Mouse (Mus musculus) kidney, embryonic 15.5 days (tissue): ENCODE measurements around the gene Crtc3. TPM values are rescaled to one million over a fixed set of nuclear protein-coding genes. Genes with fewer than 3 reads are reported as not detected.

Source experiments
- ATAC-seq: fragments of 200-750 bp; cut with Nextera tagmentation; replicated peaks from 2 replicates; pipeline ENCODE4 v1.8.0; 2017; ENCODE audit warnings: moderate TSS enrichment; ENCODE audit not compliant: low FRiP score
- H3K27ac ChIP-seq: fragments of 300-500 bp; sonication (generic); 2 replicates; pipeline ENCODE4 v1.5.1; 2015; ENCODE audit warnings: mild to moderate bottlenecking, inconsistent platforms
- H3K27me3 ChIP-seq: fragments of 300-500 bp; sonication (generic); 2 replicates; pipeline ENCODE4 v1.6.1; 2015; ENCODE audit warnings: inconsistent platforms
- H3K36me3 ChIP-seq: fragments of 300-500 bp; sonication (generic); 2 replicates; pipeline ENCODE4 v1.6.1; 2015; ENCODE audit warnings: inconsistent platforms
- H3K4me1 ChIP-seq: fragments of 300-500 bp; sonication (generic); 2 replicates; pipeline ENCODE4 v1.6.1; 2015; ENCODE audit warnings: inconsistent platforms
- H3K4me2 ChIP-seq: fragments of 300-500 bp; sonication (generic); 2 replicates; pipeline ENCODE4 v1.6.1; 2015; ENCODE audit warnings: moderate library complexity, mild to moderate bottlenecking, inconsistent platforms
- H3K4me3 ChIP-seq: fragments of 300-500 bp; sonication (generic); replicated peaks from 2 replicates; pipeline ENCODE4 v1.5.1; 2015; ENCODE audit warnings: mild to moderate bottlenecking, inconsistent platforms
- H3K9ac ChIP-seq: fragments of 300-500 bp; sonication (generic); 2 replicates; pipeline ENCODE4 v1.6.1; 2015; ENCODE audit warnings: mild to moderate bottlenecking, inconsistent platforms
- H3K9me3 ChIP-seq: fragments of 300-500 bp; sonication (generic); replicated peaks from 2 replicates; pipeline ENCODE4 v1.6.1; 2016; ENCODE audit warnings: inconsistent platforms
- WGBS: fragments of 180-500 bp; shearing (Covaris S2); methylation state at CpG from one replicate; pipeline ENCODE4 v1.1.7; 2015; ENCODE audit warnings: mixed read lengths; 5-methylcytosine and 5-hydroxymethylcytosine counted together
- polyA plus RNA-seq: library from polyadenylated mRNA; unstranded; fragments of >200 nt; fragmentation: Nextera tagmentation; extraction: Ambion mirVana; gene quantifications from 2 replicates; pipeline ENCODE4 v1.2.1, GENCODE M21; 2015

Gene Crtc3
- 20.6 and 21.9 TPM in 2 replicates for polyA plus RNA-seq

GRCm38 (mm10) chr7:80688556-80689220 is at the start of gene Crtc3:
Gene Crtc3, minus strand, starts transcription at chr7:80688877.
- peak; percentile 86 for ATAC-seq
- H3K9me3 ChIP-seq, result no peaks in the 10 kb centered on the region
- WGBS, result under 1% methylated on average over 71 of the region's 83 CpGs
- H3K27me3 ChIP-seq, result no peaks in the 10 kb centered on the region
- H3K4me3 ChIP-seq, result peak within 1 kb of the TSS; percentile 86
- H3K4me1 ChIP-seq, result peaks cover 24% of the 10 kb centered on the region
- no peaks in the 10 kb centered on the region for H3K36me3 ChIP-seq
- H3K27ac ChIP-seq, result peak within 1 kb of the TSS; percentile 97
- H3K4me2 ChIP-seq, result peak within 1 kb of the TSS; percentile 83
- H3K9ac ChIP-seq, result peak within 1 kb of the TSS; percentile 80

- Histone ChIP-seq H3K27me3 (no peaks in the 10 kb centered on the region), H3K27ac (no peak overlapping the region), H3K9ac (no peak overlapping the region), H3K4me2 (no peak overlapping the region), H3K36me3 (peaks cover 96% of the 10 kb centered on the region), H3K4me3 (no peak overlapping the region), H3K4me1 (0 out of 2 replicates have a peak, but pooled peaks cover 4% of the 10 kb centered on the region), H3K9me3 (no peaks in the 10 kb centered on the region)
- no peak for ATAC-seq
- WGBS, result 82% methylated on average over 10 of the region's 10 CpGs
Observed at GRCm38 (mm10) chr7:80736199-80736598, 47.5 kb upstream of the Crtc3 start.

- no peaks in the 10 kb centered on the region for H3K9me3 ChIP-seq
- H3K4me3 ChIP-seq, result no peak overlapping the region
- 0 out of 2 replicates have a peak, but pooled peaks cover 3% of the 10 kb centered on the region for H3K4me1 ChIP-seq
- H3K9ac ChIP-seq, result no peak overlapping the region
- WGBS, result 71% methylated on average over 11 of the region's 11 CpGs
- no peak overlapping the region for H3K4me2 ChIP-seq
- H3K36me3 ChIP-seq, result peaks cover 95% of the 10 kb centered on the region
- ATAC-seq, result no peak
- no peak overlapping the region for H3K27ac ChIP-seq
- H3K27me3 ChIP-seq, result no peaks in the 10 kb centered on the region
Observed at GRCm38 (mm10) chr7:80732986-80733385, 44.3 kb upstream of the Crtc3 start.

- H3K4me1 ChIP-seq, result 0 out of 2 replicates have a peak, but pooled peaks cover 3% of the 10 kb centered on the region
- 30% methylated on average over 8 of the region's 8 CpGs for WGBS
Observed at GRCm38 (mm10) chr7:80729662-80730061, 41.0 kb upstream of the Crtc3 start.

GRCm38 (mm10) chr7:80721041-80721440 is 32.4 kb upstream of the Crtc3 start:
- Histone ChIP-seq H3K9ac (no peak overlapping the region), H3K27ac (no peak overlapping the region), H3K27me3 (no peaks in the 10 kb centered on the region), H3K4me2 (no peak overlapping the region), H3K4me3 (no peak overlapping the region), H3K9me3 (no peaks in the 10 kb centered on the region), H3K36me3 (peaks cover 97% of the 10 kb centered on the region), H3K4me1 (no peaks in the 10 kb centered on the region)
- no peak for ATAC-seq
- 47% methylated on average over 9 of the region's 9 CpGs for WGBS

More at GRCm38 (mm10) chr7:80729662-80730061, 41.0 kb upstream of the Crtc3 start:
- H3K36me3 ChIP-seq, result peaks cover 97% of the 10 kb centered on the region
- H3K4me3 ChIP-seq, result no peak overlapping the region
- H3K4me2 ChIP-seq, result no peak overlapping the region
- no peaks in the 10 kb centered on the region for H3K9me3 ChIP-seq
- H3K9ac ChIP-seq, result no peak overlapping the region
- no peak; the same call in 1 of the 2 replicates for ATAC-seq
- H3K27ac ChIP-seq, result no peak overlapping the region
- H3K27me3 ChIP-seq, result no peaks in the 10 kb centered on the region

GRCm38 (mm10) chr7:80719582-80719981 is 30.9 kb upstream of the Crtc3 start:
- no peak overlapping the region for H3K4me2 ChIP-seq
- no peak overlapping the region for H3K4me3 ChIP-seq
- no peak overlapping the region for H3K27ac ChIP-seq
- H3K9ac ChIP-seq, result no peak overlapping the region
- no peak for ATAC-seq
- no peaks in the 10 kb centered on the region for H3K9me3 ChIP-seq
- H3K36me3 ChIP-seq, result peaks cover 94% of the 10 kb centered on the region
- 94% methylated on average over 7 of the region's 7 CpGs for WGBS
- H3K4me1 ChIP-seq, result no peaks in the 10 kb centered on the region
- H3K27me3 ChIP-seq, result no peaks in the 10 kb centered on the region

GRCm38 (mm10) chr7:80719038-80719437 is 30.4 kb upstream of the Crtc3 start:
- no peak overlapping the region for H3K27ac ChIP-seq
- peaks cover 90% of the 10 kb centered on the region for H3K36me3 ChIP-seq
- H3K9me3 ChIP-seq, result no peaks in the 10 kb centered on the region
- H3K4me3 ChIP-seq, result no peak overlapping the region
- H3K4me2 ChIP-seq, result no peak overlapping the region
- no peak overlapping the region for H3K9ac ChIP-seq
- H3K4me1 ChIP-seq, result no peaks in the 10 kb centered on the region
- ATAC-seq, result no peak
- 94% methylated on average over 2 of the region's 2 CpGs for WGBS
- H3K27me3 ChIP-seq, result no peaks in the 10 kb centered on the region

GRCm38 (mm10) chr7:80718471-80718870 is 29.8 kb upstream of the Crtc3 start:
- 84% methylated on average over 8 of the region's 8 CpGs for WGBS
- Histone ChIP-seq H3K4me3 (no peak overlapping the region), H3K27me3 (no peaks in the 10 kb centered on the region), H3K27ac (no peak overlapping the region), H3K9ac (no peak overlapping the region), H3K4me1 (no peaks in the 10 kb centered on the region), H3K9me3 (no peaks in the 10 kb centered on the region), H3K4me2 (no peak overlapping the region), H3K36me3 (peaks cover 90% of the 10 kb centered on the region)
- ATAC-seq, result no peak

GRCm38 (mm10) chr7:80716758-80717157 is 28.1 kb upstream of the Crtc3 start:
- Histone ChIP-seq H3K4me1 (0 out of 2 replicates have a peak, but pooled peaks cover 1% of the 10 kb centered on the region), H3K4me3 (no peak overlapping the region), H3K9ac (no peak overlapping the region), H3K9me3 (no peaks in the 10 kb centered on the region), H3K36me3 (peaks cover 90% of the 10 kb centered on the region), H3K27ac (no peak overlapping the region), H3K27me3 (no peaks in the 10 kb centered on the region), H3K4me2 (no peak overlapping the region)
- ATAC-seq, result no peak
- WGBS, result 83% methylated on average over 9 of the region's 9 CpGs

GRCm38 (mm10) chr7:80715306-80715705 is 26.6 kb upstream of the Crtc3 start:
- Histone ChIP-seq H3K36me3 (peaks cover 84% of the 10 kb centered on the region), H3K27ac (no peak overlapping the region), H3K4me3 (no peak overlapping the region), H3K27me3 (no peaks in the 10 kb centered on the region), H3K4me2 (no peak overlapping the region), H3K4me1 (peaks cover 4% of the 10 kb centered on the region), H3K9me3 (no peaks in the 10 kb centered on the region), H3K9ac (no peak overlapping the region)
- peak; percentile 70 for ATAC-seq
- WGBS, result 76% methylated on average over 7 of the region's 7 CpGs

- ATAC-seq, result no peak
- no peaks in the 10 kb centered on the region for H3K9me3 ChIP-seq
- no peaks in the 10 kb centered on the region for H3K27me3 ChIP-seq
- no peak overlapping the region for H3K4me3 ChIP-seq
- peaks cover 4% of the 10 kb centered on the region for H3K4me1 ChIP-seq
- no peak overlapping the region for H3K4me2 ChIP-seq
- H3K36me3 ChIP-seq, result peaks cover 49% of the 10 kb centered on the region
- 41% methylated on average over 8 of the region's 8 CpGs for WGBS
- H3K27ac ChIP-seq, result peak overlapping the region; percentile 50; the same call in 1 of the 2 replicates
- no peak overlapping the region for H3K9ac ChIP-seq
Observed at GRCm38 (mm10) chr7:80711496-80711895, 22.8 kb upstream of the Crtc3 start.

- ATAC-seq, result no peak
- no peak overlapping the region for H3K4me3 ChIP-seq
- H3K4me2 ChIP-seq, result no peak overlapping the region
- no peak overlapping the region for H3K9ac ChIP-seq
- no peak overlapping the region for H3K27ac ChIP-seq
- H3K36me3 ChIP-seq, result peaks cover 38% of the 10 kb centered on the region
- 91% methylated on average over 7 of the region's 7 CpGs for WGBS
- no peaks in the 10 kb centered on the region for H3K27me3 ChIP-seq
- H3K9me3 ChIP-seq, result no peaks in the 10 kb centered on the region
- peaks cover 4% of the 10 kb centered on the region for H3K4me1 ChIP-seq
Observed at GRCm38 (mm10) chr7:80710333-80710732, 21.7 kb upstream of the Crtc3 start.
